Mouse (Mus musculus) bone marrow macrophage, adult 2 months (primary cell): ENCODE measurements around the gene Proz.

Source experiments
- CTCF ChIP-seq: IDR thresholded peaks from 2 replicates; pipeline ENCODE4 v1.5.1; 2012; ENCODE audit warnings: low read depth, mild to moderate bottlenecking, low read length, moderate library complexity
- POLR2A ChIP-seq: IDR thresholded peaks from 2 replicates; pipeline ENCODE4 v1.6.1; 2012; ENCODE audit warnings: mild to moderate bottlenecking, low read depth, low read length, borderline replicate concordance

DNA sequence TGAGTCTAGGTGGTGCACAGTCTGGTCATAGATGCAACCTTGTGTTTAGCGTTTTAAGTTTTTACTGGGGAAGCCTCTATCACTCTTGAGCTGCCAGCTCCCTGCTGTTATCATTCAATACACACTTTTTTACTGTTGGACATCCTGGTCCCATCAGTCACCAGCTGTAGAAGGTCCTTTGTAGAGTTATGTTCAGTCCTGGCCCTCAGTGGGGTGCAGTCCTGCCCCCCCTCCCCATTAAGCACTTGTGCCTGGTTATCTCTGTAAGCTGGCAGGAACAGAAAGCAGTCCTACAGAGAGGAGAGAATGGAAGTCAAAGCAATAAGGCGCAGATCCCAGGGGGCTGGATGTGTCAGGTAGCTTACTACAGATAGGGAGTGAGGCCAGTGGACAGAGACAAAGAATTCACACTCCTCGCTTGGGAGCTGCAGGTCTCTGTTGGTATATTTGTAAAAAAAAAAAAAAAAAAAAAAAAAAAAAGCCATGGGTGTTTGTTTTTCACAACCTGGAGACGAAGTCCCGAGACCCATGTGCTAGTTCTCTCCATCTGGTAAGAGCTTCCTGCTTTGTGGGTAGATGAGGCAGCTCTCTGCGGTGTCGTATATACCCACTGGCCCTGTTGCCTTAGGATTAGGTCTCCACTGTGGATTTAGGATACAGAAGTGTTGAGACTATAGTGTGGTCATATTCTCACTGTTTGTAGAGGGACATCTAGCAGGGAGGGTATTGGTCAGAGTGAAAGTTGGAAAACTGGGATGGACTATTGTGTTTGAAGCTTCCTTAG is 60.4 kb downstream of the Proz start:
- TF ChIP-seq CTCF, result no peak
- no peak for TF ChIP-seq POLR2A
